Mouse (Mus musculus): ENCODE measurements at regions not wholly inside any gene's neighbourhood (a gene's known extent, or its start where the extent isn't known, plus 50 kb on each side); places are given as distances from the start of the nearest gene placed in this dataset.

DNA sequence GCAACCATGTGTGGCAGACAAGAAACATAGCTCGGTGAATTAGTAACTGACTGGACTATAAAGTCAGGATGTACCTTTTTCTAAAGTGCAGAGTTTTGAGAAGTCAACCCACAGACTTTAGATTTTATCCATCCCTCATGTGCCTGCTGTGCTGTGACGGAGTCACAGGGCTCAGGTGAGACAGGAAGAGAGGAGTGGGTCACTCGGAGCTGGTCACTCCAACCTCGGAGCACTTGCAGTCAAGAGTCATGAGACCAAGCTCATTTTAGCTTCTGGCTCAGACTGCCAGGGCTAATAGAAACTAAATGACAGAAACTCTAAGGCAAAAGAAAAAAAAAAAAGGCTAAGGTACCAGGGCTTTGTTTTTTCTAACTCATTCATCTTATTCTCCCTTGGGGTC, 90.3 kb upstream of the Gm47985 start:
- peaks cover 20% of the 10 kb centered on the region for H3K4me1 ChIP-seq (replicated peaks)
- no peak for ATAC-seq (ENCODE audit: insufficient number of reproducible peaks, insufficient read depth, low FRiP score, low TSS enrichment, low read depth)
- no peaks in the 10 kb centered on the region for H3K36me3 ChIP-seq
- no peak overlapping the region for H3K27ac ChIP-seq
- no peaks in the 10 kb centered on the region for H3K27me3 ChIP-seq
- H3K4me3 ChIP-seq (replicated peaks): no peak overlapping the region
- H3K9me3 ChIP-seq: no peaks in the 10 kb centered on the region
- H3K4me2 ChIP-seq: no peak overlapping the region
- WGBS: 78% methylated on average over 4 of the region's 4 CpGs
- no peak overlapping the region for H3K9ac ChIP-seq (replicated peaks)

DNA sequence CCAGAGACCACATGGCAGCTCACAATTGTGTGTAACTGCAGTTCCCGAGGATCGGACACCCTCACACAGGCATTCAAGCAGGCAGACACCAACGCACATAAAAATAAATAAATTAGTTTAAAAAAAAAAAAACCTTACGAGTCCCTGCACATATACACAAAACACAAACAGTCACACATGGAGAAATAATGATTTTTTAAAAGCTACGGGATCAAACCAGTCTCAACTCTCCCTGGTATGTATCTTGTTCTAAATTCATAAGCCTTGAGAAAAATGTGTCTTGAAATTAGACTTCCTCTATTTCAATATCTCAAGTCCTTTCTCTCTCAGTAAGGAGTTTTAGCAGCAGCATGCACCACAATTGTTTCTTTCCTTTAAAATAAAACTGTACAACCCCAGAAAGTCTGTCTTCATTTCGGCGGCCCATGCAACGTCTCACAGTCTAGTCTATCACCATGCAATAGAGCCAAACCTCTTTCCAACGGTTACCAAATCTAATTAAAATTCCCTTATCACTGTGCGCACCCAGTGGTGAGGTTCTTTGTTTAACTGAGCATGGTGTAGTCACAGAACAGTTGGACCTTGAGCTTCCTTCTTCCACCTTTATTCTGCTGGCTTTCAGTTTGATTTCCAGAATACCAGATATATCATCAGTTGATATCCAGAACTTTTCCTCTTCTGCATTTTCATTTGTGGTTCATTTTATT, 86.8 kb upstream of the Gm47985 start:
- ATAC-seq (ENCODE audit: insufficient number of reproducible peaks, insufficient read depth, low FRiP score, low TSS enrichment, low read depth): no peak
- Histone ChIP-seq H3K27me3 (no peaks in the 10 kb centered on the region), H3K9ac (replicated peaks) (no peak overlapping the region), H3K27ac (peak overlapping the region; percentile 62), H3K4me1 (replicated peaks) (peaks cover 13% of the 10 kb centered on the region), H3K36me3 (no peaks in the 10 kb centered on the region), H3K4me3 (replicated peaks) (no peak overlapping the region), H3K9me3 (no peaks in the 10 kb centered on the region), H3K4me2 (peak overlapping the region; percentile 41)
- 73% methylated on average over 10 of the region's 10 CpGs for WGBS

DNA sequence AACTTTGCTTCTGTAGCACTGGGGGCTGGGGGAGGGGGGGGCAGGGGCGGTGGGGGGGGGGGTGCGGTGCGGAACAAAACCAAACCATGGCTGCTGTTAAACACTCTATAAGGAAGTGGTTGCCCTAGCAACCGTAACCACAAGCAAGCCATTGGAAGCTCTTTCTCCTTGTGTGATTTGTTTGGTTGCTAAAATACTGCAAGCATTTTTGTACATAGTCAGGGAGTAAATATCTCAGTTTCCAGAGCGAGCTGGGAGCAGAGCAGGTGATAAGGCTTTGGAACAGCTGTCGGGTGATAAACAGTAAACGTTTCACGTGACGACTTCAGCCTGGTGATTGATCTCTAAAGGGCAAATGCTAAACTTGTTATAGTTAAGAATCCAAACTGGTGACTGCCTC, 86.3 kb upstream of the Gm47985 start:
- Histone ChIP-seq H3K4me1 (replicated peaks) (peaks cover 13% of the 10 kb centered on the region), H3K4me3 (replicated peaks) (0 out of 2 replicates have a peak overlapping the region, but pooled peaks have one; percentile 9), H3K27me3 (no peaks in the 10 kb centered on the region), H3K36me3 (no peaks in the 10 kb centered on the region), H3K9me3 (no peaks in the 10 kb centered on the region), H3K27ac (peak overlapping the region; percentile 62; the same call in 1 of the 2 replicates), H3K4me2 (peak overlapping the region; percentile 41), H3K9ac (replicated peaks) (no peak overlapping the region)
- peak; percentile 81 for ATAC-seq (ENCODE audit: insufficient number of reproducible peaks, insufficient read depth, low FRiP score, low TSS enrichment, low read depth)
- 19% methylated on average over 9 of the region's 9 CpGs for WGBS

DNA sequence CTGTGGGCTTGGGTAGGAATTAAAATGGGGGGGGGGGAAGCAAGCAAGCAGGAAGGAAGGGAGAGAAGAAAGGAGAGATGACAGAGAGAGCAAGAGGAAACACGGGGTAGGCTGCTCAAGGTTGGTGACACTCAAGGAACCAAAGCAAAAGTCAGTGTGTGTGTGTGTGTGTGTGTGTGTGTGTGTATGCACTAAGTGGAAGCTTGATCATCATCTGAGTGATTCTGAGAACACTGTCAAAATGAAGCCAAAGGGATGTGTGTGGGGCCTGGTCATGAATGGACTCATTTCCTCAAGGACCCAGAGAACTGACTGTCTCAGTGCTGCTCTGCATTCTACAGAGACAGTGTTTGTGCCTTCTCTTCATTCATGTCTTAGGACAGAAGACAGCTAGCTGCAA, 84.8 kb upstream of the Gm47985 start:
- Histone ChIP-seq H3K4me3 (replicated peaks) (no peak overlapping the region), H3K9ac (replicated peaks) (no peak overlapping the region), H3K27me3 (no peaks in the 10 kb centered on the region), H3K4me2 (no peak overlapping the region), H3K36me3 (no peaks in the 10 kb centered on the region), H3K9me3 (no peaks in the 10 kb centered on the region), H3K27ac (no peak overlapping the region), H3K4me1 (replicated peaks) (peaks cover 17% of the 10 kb centered on the region)
- no peak for ATAC-seq (ENCODE audit: insufficient number of reproducible peaks, insufficient read depth, low FRiP score, low TSS enrichment, low read depth)
- WGBS: 83% methylated on average over 1 of the region's 1 CpGs

DNA sequence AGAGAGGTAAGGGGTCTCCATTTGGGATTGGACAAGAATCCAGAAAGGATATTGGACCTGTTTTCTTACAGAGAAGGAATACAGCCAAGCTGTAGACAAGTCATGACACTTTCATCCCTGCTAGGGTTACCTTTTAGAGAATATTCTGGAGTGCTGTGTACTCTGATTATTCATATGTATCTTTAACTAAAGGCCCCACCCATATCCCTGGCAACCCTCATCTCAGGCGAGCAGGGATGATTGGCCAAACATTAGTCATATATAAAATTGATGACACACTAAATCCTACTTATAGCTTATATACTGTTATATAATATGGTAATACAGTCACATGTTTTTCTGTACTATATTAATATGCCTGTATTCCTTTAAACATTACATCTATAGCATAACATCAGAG, 83.6 kb upstream of the Gm47985 start:
- no peak for ATAC-seq (ENCODE audit: insufficient number of reproducible peaks, insufficient read depth, low FRiP score, low TSS enrichment, low read depth)
- H3K27ac ChIP-seq: no peak overlapping the region
- H3K4me1 ChIP-seq (replicated peaks): peaks cover 22% of the 10 kb centered on the region
- WGBS: 91% methylated on average over 1 of the region's 1 CpGs
- H3K36me3 ChIP-seq: no peaks in the 10 kb centered on the region
- H3K9me3 ChIP-seq: no peaks in the 10 kb centered on the region
- H3K9ac ChIP-seq (replicated peaks): no peak overlapping the region
- H3K4me3 ChIP-seq (replicated peaks): no peak overlapping the region
- no peaks in the 10 kb centered on the region for H3K27me3 ChIP-seq
- H3K4me2 ChIP-seq: no peak overlapping the region

DNA sequence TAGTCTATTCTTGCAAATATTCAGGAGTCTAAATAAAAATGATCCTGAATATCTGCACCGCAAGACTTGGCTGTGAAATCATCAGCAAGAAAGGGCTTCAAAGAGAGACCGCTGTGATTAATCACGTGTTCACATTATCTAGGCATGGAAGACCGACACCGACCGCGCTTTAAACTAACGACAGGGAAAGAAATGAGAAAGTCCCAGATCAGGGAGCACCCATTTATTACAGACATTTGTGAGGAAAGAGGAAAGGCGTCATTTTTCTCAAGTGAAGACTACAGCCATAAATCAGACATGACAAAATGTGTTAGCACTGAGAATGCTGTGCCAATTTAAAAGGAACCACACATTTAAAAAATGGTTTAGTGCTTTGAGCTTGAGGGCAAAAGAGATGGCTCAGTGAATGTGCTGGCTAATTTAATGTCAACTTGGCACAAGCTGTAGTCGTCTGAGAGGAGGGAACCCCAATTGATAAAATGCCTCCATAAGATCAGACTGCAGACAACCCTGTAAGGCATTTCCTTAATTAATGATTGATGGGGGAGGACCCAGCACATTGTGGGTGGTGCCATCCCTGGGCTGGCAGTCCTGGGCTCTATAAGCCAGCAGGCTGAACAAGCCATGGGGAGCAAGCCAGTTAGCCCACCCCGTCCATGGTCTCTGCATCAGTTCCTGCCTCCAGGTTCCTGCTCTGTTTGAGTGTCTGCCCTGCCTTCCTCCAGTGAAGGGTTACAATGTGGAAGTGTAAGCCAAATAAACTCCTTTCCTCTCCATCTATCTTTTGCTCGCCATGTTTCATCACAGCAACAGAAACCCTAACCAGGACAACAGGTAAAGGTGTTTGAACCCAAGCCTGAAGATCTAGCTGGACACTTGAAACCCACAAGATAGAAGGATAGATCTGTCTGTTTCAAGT, 81.5 kb upstream of the Gm47985 start:
- no peak overlapping the region for H3K4me2 ChIP-seq
- H3K9ac ChIP-seq (replicated peaks): no peak overlapping the region
- peaks cover 18% of the 10 kb centered on the region for H3K4me1 ChIP-seq (replicated peaks)
- WGBS: 73% methylated on average over 12 of the region's 12 CpGs
- H3K27me3 ChIP-seq: no peaks in the 10 kb centered on the region
- no peak overlapping the region for H3K27ac ChIP-seq
- no peaks in the 10 kb centered on the region for H3K9me3 ChIP-seq
- H3K4me3 ChIP-seq (replicated peaks): no peak overlapping the region
- ATAC-seq (ENCODE audit: insufficient number of reproducible peaks, insufficient read depth, low FRiP score, low TSS enrichment, low read depth): no peak
- H3K36me3 ChIP-seq: no peaks in the 10 kb centered on the region

DNA sequence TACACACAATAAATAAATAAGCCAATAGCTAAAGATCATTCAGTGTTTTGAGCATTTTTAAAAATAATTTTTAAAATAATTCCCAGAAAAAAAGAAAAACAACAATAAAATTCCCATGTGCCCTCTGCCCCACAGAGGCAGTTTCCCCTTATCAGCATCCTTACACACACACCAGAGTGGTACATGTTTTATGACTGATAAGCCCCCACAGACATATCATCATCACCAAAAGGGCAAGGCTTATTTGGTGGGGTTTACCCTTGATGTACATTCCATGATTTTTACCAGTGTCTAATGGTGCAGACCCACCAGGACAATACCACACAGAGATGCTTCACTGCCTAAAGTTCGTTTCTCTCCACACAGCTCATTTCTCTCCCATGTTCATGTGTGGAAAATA, 80.8 kb upstream of the Gm47985 start:
- Histone ChIP-seq H3K9ac (replicated peaks) (no peak overlapping the region), H3K4me3 (replicated peaks) (no peak overlapping the region), H3K4me1 (replicated peaks) (peaks cover 13% of the 10 kb centered on the region), H3K9me3 (no peaks in the 10 kb centered on the region), H3K27ac (no peak overlapping the region), H3K36me3 (no peaks in the 10 kb centered on the region), H3K27me3 (no peaks in the 10 kb centered on the region), H3K4me2 (no peak overlapping the region)
- ATAC-seq (ENCODE audit: insufficient number of reproducible peaks, insufficient read depth, low FRiP score, low TSS enrichment, low read depth): no peak
- WGBS: 94% methylated on average over 1 of the region's 1 CpGs

DNA sequence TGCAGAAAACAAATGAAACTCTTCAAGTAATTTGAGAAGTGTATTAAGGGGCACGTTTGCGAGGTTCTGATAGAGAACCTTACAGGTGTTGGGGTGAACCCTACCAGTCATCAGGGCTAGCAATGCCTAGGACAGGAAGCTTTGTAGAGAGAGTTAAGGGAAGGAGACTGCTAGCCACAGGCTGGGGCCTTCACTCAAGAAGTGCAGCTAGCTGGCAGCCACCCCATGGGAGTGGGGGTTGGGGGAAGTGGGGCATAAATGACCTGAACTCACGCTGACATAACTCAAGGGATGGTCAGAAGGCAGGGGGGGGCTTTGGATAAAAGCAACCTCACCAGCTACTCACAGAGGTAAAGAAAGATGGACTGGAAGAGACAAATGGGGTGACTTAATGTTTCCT, 80.3 kb upstream of the Gm47985 start:
- ATAC-seq (ENCODE audit: insufficient number of reproducible peaks, insufficient read depth, low FRiP score, low TSS enrichment, low read depth): no peak
- Histone ChIP-seq H3K9me3 (no peaks in the 10 kb centered on the region), H3K27ac (no peak overlapping the region), H3K9ac (replicated peaks) (no peak overlapping the region), H3K4me3 (replicated peaks) (no peak overlapping the region), H3K36me3 (no peaks in the 10 kb centered on the region), H3K4me1 (replicated peaks) (peaks cover 9% of the 10 kb centered on the region), H3K4me2 (no peak overlapping the region), H3K27me3 (no peaks in the 10 kb centered on the region)
- WGBS: 76% methylated on average over 3 of the region's 3 CpGs

DNA sequence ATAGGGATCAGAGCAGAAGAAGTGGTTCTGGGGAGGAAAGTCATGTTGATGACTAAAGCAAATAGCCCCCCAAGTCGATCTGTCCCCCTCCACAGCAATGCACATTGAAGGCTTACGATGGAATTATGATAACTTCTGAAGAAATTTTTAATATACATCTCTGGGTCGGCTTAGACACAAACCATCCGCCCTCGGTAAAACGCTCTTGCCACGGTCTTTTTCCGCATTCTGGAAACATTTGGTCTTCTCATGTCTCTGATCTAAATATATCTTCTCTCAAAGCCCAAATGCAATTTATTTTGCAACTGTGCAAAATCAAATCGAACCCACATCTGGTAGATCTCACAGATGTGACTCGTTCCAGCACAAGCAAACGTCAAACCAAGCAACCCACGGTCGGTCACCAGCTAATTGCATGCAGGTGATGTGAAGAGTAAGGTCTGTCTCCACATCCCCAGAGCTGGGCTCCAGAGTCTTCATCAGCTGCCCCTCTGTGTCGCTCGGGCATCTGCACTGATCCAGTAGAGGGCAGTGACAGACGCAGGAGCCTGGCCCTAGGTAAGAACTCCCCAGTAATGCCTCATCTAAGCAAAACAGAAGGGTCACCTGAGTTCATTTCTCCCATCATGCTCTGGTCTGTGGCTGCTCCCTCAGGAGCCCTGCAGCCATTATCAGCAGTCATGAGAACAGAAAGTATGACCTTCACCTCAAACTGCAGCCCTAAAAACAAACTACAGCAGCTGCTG, 79.5 kb upstream of the Gm47985 start:
- Histone ChIP-seq H3K4me3 (replicated peaks) (no peak overlapping the region), H3K9ac (replicated peaks) (no peak overlapping the region), H3K27ac (no peak overlapping the region; the same call in 1 of the 2 replicates), H3K36me3 (no peaks in the 10 kb centered on the region), H3K4me2 (no peak overlapping the region), H3K9me3 (no peaks in the 10 kb centered on the region), H3K4me1 (replicated peaks) (peaks cover 9% of the 10 kb centered on the region), H3K27me3 (no peaks in the 10 kb centered on the region)
- no peak for ATAC-seq (ENCODE audit: insufficient number of reproducible peaks, insufficient read depth, low FRiP score, low TSS enrichment, low read depth)
- WGBS: 58% methylated on average over 16 of the region's 16 CpGs

DNA sequence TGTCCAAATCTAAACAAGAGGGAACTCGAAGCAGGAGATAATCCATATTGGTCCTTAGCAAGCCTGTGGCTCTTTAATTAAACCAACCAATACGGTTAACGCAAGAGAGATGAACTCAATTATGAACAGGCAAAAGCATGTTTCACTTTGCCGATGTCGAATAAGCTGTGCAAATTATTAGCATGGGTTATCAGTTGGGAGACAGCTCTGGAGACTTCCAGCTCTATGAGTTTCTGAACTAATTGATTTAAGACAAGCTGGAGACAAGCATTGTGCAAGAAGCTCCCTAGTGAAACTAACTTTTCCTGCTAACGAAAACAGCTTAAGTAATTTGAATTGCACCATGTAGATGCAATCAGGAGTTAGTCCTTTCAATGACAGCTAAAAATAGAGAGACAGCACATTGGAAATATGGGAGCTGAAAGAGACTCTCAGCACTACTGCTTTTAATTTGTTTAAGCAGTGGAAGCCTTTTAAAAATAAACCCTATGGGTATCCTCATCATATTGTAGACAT, 78.8 kb upstream of the Gm47985 start:
- ATAC-seq (ENCODE audit: insufficient number of reproducible peaks, insufficient read depth, low FRiP score, low TSS enrichment, low read depth): no peak
- H3K9ac ChIP-seq (replicated peaks): no peak overlapping the region
- no peak overlapping the region for H3K4me3 ChIP-seq (replicated peaks)
- WGBS: 82% methylated on average over 6 of the region's 6 CpGs
- no peak overlapping the region for H3K27ac ChIP-seq
- no peaks in the 10 kb centered on the region for H3K36me3 ChIP-seq
- no peaks in the 10 kb centered on the region for H3K27me3 ChIP-seq
- no peak overlapping the region for H3K4me2 ChIP-seq
- H3K9me3 ChIP-seq: no peaks in the 10 kb centered on the region
- peaks cover 9% of the 10 kb centered on the region for H3K4me1 ChIP-seq (replicated peaks)

DNA sequence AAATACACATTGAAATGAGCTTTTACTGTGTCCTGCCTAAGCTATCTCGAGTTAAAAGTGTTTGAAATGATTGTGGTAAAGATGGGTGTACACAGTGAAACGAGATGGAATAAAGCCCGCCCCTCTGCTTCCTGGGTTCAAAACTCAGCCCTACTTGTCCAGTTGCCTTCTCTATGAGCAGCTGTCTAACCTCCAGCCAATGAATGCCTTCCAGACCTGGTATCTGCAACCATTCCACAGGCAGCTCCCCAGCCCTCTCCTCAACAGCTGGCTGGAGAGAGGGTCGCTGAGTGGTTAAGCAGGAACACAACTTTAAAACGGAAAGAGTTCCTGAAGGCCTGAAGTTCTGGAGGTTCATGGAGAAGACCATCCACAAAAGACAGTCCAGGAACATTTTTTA, 78.0 kb upstream of the Gm47985 start:
- no peaks in the 10 kb centered on the region for H3K36me3 ChIP-seq
- H3K4me2 ChIP-seq: no peak overlapping the region
- 80% methylated on average over 5 of the region's 5 CpGs for WGBS
- ATAC-seq (ENCODE audit: insufficient number of reproducible peaks, insufficient read depth, low FRiP score, low TSS enrichment, low read depth): no peak
- H3K27ac ChIP-seq: no peak overlapping the region
- no peaks in the 10 kb centered on the region for H3K27me3 ChIP-seq
- H3K4me1 ChIP-seq (replicated peaks): peaks cover 9% of the 10 kb centered on the region
- H3K9me3 ChIP-seq: no peaks in the 10 kb centered on the region
- no peak overlapping the region for H3K4me3 ChIP-seq (replicated peaks)
- no peak overlapping the region for H3K9ac ChIP-seq (replicated peaks)
